Mouse (Mus musculus) forebrain, embryonic 15.5 days (tissue): ENCODE measurements around the gene Odf3. TPM values are rescaled to one million over a fixed set of nuclear protein-coding genes. Genes with fewer than 3 reads are reported as not detected.

Source experiments
- ATAC-seq: fragments of 200-750 bp; cut with Nextera tagmentation; replicated peaks from 2 replicates; pipeline ENCODE4 v1.8.0; 2017; ENCODE audit warnings: mild to moderate bottlenecking, moderate TSS enrichment, moderate library complexity
- H3K27ac ChIP-seq: fragments of 300-500 bp; sonication (generic); replicated peaks from 2 replicates; pipeline ENCODE4 v1.5.1; 2015; ENCODE audit warnings: mild to moderate bottlenecking, inconsistent platforms
- H3K27me3 ChIP-seq: fragments of 300-500 bp; sonication (generic); 2 replicates; pipeline ENCODE4 v1.6.1; 2015; ENCODE audit warnings: inconsistent platforms
- H3K36me3 ChIP-seq: fragments of 300-500 bp; sonication (generic); 2 replicates; pipeline ENCODE4 v1.6.1; 2015; ENCODE audit warnings: mild to moderate bottlenecking, inconsistent platforms
- H3K4me1 ChIP-seq: fragments of 300-500 bp; sonication (generic); 2 replicates; pipeline ENCODE4 v1.6.1; 2015; ENCODE audit warnings: inconsistent platforms
- H3K4me2 ChIP-seq: fragments of 300-500 bp; sonication (generic); replicated peaks from 2 replicates; pipeline ENCODE4 v1.6.1; 2015; ENCODE audit warnings: mild to moderate bottlenecking, inconsistent platforms
- H3K4me3 ChIP-seq: fragments of 300-500 bp; sonication (generic); 2 replicates; pipeline ENCODE4 v1.5.1; 2015; ENCODE audit warnings: mild to moderate bottlenecking, inconsistent platforms
- H3K9ac ChIP-seq: fragments of 300-500 bp; sonication (generic); replicated peaks from 2 replicates; pipeline ENCODE4 v1.6.1; 2015; ENCODE audit warnings: mild to moderate bottlenecking, inconsistent platforms
- H3K9me3 ChIP-seq: fragments of 300-500 bp; sonication (generic); 2 replicates; pipeline ENCODE4 v1.6.1; 2016; ENCODE audit warnings: inconsistent platforms
- WGBS: fragments of 180-500 bp; shearing (Covaris S2); methylation state at CpG from one replicate; pipeline ENCODE4 v1.1.7; 2015; ENCODE audit warnings: mixed read lengths; 5-methylcytosine and 5-hydroxymethylcytosine counted together
- polyA plus RNA-seq: library from polyadenylated mRNA; unstranded; fragments of >200 nt; fragmentation: Nextera tagmentation; extraction: Ambion mirVana; gene quantifications from 2 replicates; pipeline ENCODE4 v1.2.1, GENCODE M21; 2015

Gene Odf3
- polyA plus RNA-seq, 1 experiment from 2014 or later = 0.10 TPM

DNA sequence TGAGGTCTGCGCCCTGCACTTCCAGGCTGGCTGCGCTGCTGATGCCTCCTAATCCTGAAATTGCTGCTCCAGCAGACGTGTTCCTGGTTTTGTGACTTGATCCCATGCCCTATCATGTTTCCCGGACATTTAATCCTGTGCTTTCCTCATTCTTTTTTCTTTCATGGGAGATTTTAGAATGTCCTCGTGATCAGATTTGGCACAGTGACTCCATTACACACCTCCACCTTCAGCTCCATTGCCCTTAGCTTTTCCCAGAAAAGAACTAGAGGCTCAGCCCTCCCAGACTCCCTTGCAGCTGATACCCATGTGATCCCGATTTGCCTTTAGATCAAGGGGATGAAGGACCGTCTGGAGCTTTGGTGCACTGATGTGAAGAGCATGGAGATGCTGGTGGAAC lies 50.3 kb downstream of the Odf3 start:
- no peak for ATAC-seq
- Histone ChIP-seq H3K27me3 (no peaks in the 10 kb centered on the region), H3K4me2 (no peak overlapping the region), H3K27ac (no peak overlapping the region), H3K4me1 (no peaks in the 10 kb centered on the region), H3K36me3 (peaks cover 49% of the 10 kb centered on the region), H3K9ac (no peak overlapping the region), H3K9me3 (no peaks in the 10 kb centered on the region), H3K4me3 (no peak overlapping the region)
- 90% methylated on average over 7 of the region's 7 CpGs for WGBS

- Histone ChIP-seq H3K9me3 (no peaks in the 10 kb centered on the region), H3K27ac (no peak overlapping the region), H3K36me3 (peaks cover 42% of the 10 kb centered on the region), H3K27me3 (no peaks in the 10 kb centered on the region), H3K4me1 (no peaks in the 10 kb centered on the region), H3K9ac (no peak overlapping the region), H3K4me3 (no peak overlapping the region), H3K4me2 (no peak overlapping the region)
- ATAC-seq = no peak
- 75% methylated on average over 3 of the region's 3 CpGs for WGBS
Observed at GRCm38 (mm10) chr7:140899121-140899520, 51.5 kb downstream of the Odf3 start.

- 81% methylated on average over 10 of the region's 10 CpGs for WGBS
- H3K4me1 ChIP-seq = no peaks in the 10 kb centered on the region
Observed at GRCm38 (mm10) chr7:140900220-140900619, 52.6 kb downstream of the Odf3 start, which contains the start of gene Cox8b. Cox8b (minus strand) TSS chr7:140900446.

More at GRCm38 (mm10) chr7:140900220-140900619, 52.6 kb downstream of the Odf3 start, which contains the start of gene Cox8b:
- Histone ChIP-seq H3K27ac (no peak within 1 kb of the TSS), H3K4me3 (no peak within 1 kb of the TSS), H3K4me2 (no peak within 1 kb of the TSS), H3K9me3 (no peaks in the 10 kb centered on the region), H3K36me3 (peaks cover 33% of the 10 kb centered on the region), H3K9ac (no peak within 1 kb of the TSS), H3K27me3 (no peaks in the 10 kb centered on the region)
- ATAC-seq = no peak

Other genes starting within 250 kb of the Odf3 start
- gene Olfr46, start 246.5 kb upstream of the Odf3 start, polyA plus RNA-seq = 0.03 TPM in 1 of 2 replicates, not detected in the other
- gene Olfr61, start 218.8 kb upstream of the Odf3 start, polyA plus RNA-seq = not detected in 2 replicates
- gene Olfr53, start 201.4 kb upstream of the Odf3 start, polyA plus RNA-seq = not detected in 2 replicates
- gene Olfr539, start 187.9 kb upstream of the Odf3 start, polyA plus RNA-seq = 0.01 TPM in 1 of 2 replicates, not detected in the other
- not detected in 2 replicates for gene Olfr45, start 165.9 kb upstream of the Odf3 start, polyA plus RNA-seq
- gene Olfr541, start 150.5 kb upstream of the Odf3 start, polyA plus RNA-seq = not detected in 2 replicates
- gene Cyp2e1, start 84.1 kb upstream of the Odf3 start, polyA plus RNA-seq = not detected in 2 replicates
- 0.13 and 0.55 TPM in 2 replicates for gene Syce1, start 60.0 kb upstream of the Odf3 start, polyA plus RNA-seq
- gene Zfp941, start 25.6 kb upstream of the Odf3 start, polyA plus RNA-seq = 11.1 and 12.7 TPM in 2 replicates
- not detected in 2 replicates for gene Urah, start 12.8 kb upstream of the Odf3 start, polyA plus RNA-seq
- gene Scgb1c1, start 2.3 kb upstream of the Odf3 start, polyA plus RNA-seq = not detected in 2 replicates
- not detected in 2 replicates for gene Gm45785, start 8.5 kb downstream of the Odf3 start, polyA plus RNA-seq
- gene Ric8a, start 9.2 kb downstream of the Odf3 start, polyA plus RNA-seq = 91.2 and 96.9 TPM in 2 replicates
- 44.3 and 46.9 TPM in 2 replicates for gene Bet1l, start 9.8 kb downstream of the Odf3 start, polyA plus RNA-seq
- 283 and 287 TPM in 2 replicates for gene Psmd13, start 34.2 kb downstream of the Odf3 start, polyA plus RNA-seq
- 33.6 and 36.5 TPM in 2 replicates for gene Sirt3, start 34.5 kb downstream of the Odf3 start, polyA plus RNA-seq
- not detected in 2 replicates for gene Cox8b, start 52.6 kb downstream of the Odf3 start, polyA plus RNA-seq
- gene Nlrp6, start 73.1 kb downstream of the Odf3 start, polyA plus RNA-seq = 0.24 and 0.28 TPM in 2 replicates
- gene Pgghg, start 93.6 kb downstream of the Odf3 start, polyA plus RNA-seq = 8.5 and 8.7 TPM in 2 replicates
- 0.51 and 0.70 TPM in 2 replicates for gene Ifitm5, start 102.5 kb downstream of the Odf3 start, polyA plus RNA-seq
- not detected in 2 replicates for gene Gm45717, start 108.1 kb downstream of the Odf3 start, polyA plus RNA-seq
- 126 and 142 TPM in 2 replicates for gene Ifitm2, start 108.2 kb downstream of the Odf3 start, polyA plus RNA-seq
- gene Ifitm1, start 119.4 kb downstream of the Odf3 start, polyA plus RNA-seq = 6.5 and 7.6 TPM in 2 replicates
- gene Ifitm3, start 163.0 kb downstream of the Odf3 start, polyA plus RNA-seq = 21.7 and 24.9 TPM in 2 replicates
- gene Ifitm6, start 170.1 kb downstream of the Odf3 start, polyA plus RNA-seq = not detected in 2 replicates
- gene Gm17387, start 181.3 kb downstream of the Odf3 start, polyA plus RNA-seq = not detected in 2 replicates
- gene B4galnt4, start 213.3 kb downstream of the Odf3 start, polyA plus RNA-seq = 47.3 and 50.0 TPM in 2 replicates
- gene Pkp3, start 230.4 kb downstream of the Odf3 start, polyA plus RNA-seq = not detected in 2 replicates